Mouse (Mus musculus) spleen, adult 18-20 months (tissue): ENCODE measurements around the gene Adamtsl1.

Source experiments
- DNase-seq, 2 experiments: peaks; one replicate each; pipeline ENCODE4 v3.0.0; 2022; ENCODE audit warnings: mixed read lengths in 2 of 2

The Adamtsl1 gene

DNA sequence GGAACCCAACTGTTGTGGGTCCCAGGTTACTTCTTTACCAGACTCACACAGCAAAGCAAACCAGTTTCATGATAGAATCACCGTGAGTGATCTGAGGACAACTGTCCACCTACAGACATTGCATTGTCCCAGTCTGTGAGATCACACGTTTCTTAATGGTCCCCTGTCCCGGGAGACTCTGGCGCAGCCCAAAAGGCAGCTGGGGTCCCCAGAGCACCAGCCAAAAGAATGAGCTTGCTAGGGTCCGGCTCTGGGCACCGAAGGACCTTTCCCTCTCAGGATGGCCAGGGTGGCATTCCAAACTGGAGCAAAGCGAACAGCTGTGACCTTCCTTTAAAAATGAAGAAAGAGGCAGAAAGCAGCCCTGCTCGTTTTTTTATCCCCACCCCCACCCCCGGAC lies at the start of gene Adamtsl1:
Gene Adamtsl1, plus strand, starts transcription at position 381 of the 400 bp plus-strand sequence.
- DNase-seq = no peak

DNA sequence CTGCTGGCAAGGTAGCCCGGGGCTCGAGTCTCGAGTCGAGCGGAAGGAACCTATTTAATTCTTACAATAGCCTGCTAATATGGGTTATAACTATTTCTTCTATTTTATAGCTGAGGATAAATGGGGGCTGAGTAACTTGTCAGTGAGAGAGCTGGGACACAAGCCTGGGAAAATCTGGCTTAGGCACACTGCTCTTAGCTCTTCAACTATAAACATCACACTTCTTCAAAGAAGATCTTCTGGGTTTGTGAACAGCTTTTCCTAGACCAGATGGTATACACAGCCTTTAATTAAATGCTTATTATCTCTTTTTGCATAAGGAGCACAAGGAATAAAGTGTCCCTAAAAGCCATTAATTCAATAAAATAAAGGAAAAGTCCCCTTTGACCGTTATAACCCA lies 30.4 kb upstream of the Adamtsl1 start:
- DNase-seq = no peak

DNA sequence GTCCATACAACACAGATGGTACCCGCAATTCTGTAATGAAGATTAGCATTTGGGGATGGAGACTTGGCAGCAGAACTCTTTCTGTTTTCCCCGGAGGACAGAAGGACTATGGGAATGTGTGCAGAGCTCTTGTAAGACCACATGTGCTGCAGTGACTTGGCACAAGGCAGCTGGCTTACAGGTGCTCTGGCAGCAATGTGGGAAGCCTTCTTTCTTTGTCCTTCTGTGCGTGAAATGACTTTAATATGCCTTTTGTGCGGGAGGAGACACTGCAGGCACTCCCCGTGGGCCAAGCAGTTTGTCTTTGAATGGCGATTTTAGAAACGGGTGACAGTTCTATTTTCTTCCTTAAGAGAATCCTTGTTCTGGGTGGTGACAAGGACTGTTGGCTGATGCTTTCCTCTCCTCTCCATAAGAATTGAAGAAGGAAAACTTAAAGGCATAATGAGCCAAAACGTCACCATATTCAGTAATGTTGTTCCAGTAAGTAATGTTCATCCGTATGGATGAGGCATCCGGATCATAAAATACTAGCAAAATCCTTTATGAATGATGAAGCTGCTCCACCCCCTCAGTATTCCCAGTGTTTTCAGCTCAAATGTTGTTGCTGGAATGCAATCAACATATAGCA lies 27.5 kb upstream of the Adamtsl1 start:
- no peak for DNase-seq

DNA sequence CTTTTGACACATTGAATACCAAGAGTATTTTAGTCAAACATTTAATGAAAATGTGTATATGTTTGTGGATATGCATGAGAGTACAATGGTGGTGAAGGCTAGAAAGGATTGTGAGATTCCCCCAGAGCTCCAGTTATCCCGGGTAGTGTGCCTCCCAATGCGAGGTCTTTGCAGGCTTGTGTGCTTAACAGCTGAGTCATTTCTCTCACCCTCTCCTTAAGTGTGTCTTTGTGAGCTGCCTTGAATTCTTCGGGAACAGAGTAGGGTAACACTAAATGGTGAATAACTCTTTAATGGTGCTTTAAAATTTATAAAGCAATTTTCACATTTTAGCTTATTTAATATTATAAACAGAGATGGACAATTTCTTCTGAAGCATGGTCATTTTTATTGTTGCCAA lies 8.3 kb upstream of the Adamtsl1 start:
- DNase-seq = no peak

DNA sequence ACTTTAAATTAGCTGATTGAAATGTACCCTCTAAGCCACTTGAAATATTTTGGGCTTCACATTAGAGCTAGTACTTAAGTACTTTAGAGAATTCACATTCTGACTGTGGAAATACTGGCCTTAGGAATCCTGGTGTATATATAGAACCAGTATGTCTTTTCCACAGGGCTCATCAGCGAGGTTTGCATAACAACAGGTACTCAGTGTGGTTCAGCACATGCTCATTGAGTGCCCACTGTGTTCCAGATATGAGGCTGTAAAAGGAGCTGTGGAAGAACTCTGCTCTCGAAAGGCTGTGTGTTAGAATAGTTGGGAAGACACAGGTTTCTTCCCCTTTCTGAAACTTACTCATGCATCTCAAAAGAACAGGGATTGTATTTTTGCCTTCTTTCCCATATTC lies 7.0 kb upstream of the Adamtsl1 start:
- DNase-seq = no peak

DNA sequence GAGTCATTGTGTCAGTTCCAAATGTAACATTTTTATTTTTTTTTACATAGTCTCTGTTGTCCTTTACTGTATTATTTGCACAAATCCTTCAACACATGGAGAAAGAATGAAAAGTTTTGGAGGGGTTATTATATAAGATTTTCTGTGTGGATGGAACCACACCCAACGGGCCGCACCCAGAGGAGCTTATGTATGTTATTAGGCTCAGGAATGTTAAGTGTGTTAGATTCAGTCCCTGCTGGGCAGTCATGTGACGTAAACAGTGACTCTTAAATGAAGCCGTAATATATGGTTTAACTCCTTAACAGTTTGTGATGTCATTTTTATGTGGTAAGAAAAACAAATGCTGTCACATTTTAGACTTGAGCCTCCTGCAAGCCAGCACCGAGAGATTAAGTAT lies 6.5 kb upstream of the Adamtsl1 start:
- DNase-seq = no peak

DNA sequence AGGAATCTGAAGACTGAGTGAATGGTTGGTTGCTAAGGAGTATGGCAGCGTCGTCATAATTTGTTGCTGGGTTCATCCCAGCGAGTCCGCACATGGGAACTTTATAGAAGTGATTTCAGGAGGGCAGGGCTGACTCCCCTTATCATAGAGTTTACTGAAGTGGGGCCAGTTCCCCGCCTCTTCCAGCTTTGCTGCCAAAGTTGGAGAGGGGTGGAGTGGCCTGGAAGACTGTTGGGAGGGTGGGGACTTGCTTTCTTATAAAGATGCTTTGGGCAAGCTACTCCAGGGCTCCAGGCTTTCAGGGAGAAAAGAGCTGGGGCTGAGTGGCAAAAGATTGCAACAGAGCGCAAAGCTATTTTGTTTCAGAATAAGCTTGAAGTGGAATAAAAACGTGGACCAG lies 684 bp upstream of the Adamtsl1 start:
- no peak for DNase-seq

DNA sequence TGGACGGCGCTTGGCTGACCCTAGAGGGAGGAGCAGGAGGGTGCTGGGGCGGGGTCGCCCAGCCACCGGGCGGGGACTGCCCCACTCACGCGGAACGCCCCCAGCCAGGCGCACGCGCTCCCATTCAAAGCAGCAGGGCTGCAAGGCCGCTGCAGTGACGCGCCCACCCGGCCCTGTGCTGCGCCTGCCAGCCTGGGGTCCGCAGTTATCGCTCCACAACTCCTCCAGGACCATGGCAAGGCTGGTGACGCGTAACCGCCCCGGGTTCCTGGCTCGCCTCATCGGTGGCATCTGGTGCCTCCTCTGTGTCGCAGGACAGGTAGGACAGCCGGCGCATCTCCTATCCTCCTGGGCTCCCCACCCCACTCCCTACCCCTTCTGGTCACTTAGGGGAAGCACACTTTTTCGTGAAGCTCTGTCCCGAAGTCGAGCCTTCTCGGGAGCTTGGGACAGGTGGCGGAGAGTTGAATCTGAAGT lies 271 bp downstream of the Adamtsl1 start:
- no peak for DNase-seq

DNA sequence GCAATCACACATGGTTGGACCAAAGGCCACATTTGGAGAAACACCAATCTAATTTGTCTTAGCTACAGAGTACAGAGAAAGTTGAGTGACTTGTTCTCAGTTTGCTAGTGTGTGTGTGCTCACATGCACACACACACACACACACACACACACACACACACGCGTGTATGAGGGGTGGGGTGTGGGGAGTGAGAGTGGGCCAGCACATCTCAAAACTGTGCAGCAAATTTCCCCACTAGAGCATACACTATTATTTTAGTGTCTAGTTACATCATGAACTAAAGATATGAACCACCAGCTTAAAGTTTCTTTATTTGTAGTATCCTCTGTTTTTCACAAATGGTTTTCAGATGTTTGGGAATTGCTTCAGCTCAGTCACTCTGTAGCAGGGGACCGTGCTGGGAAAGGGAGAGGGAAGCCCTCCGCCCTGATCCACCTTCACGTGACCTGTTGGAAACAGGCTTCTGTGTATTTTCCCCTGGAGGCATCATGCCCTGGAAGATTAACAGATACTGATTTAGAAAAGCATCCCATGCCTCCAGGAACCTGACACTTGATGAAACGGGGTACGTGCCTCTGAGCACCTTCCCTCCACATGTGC lies 13.1 kb downstream of the Adamtsl1 start:
- no peak for DNase-seq

DNA sequence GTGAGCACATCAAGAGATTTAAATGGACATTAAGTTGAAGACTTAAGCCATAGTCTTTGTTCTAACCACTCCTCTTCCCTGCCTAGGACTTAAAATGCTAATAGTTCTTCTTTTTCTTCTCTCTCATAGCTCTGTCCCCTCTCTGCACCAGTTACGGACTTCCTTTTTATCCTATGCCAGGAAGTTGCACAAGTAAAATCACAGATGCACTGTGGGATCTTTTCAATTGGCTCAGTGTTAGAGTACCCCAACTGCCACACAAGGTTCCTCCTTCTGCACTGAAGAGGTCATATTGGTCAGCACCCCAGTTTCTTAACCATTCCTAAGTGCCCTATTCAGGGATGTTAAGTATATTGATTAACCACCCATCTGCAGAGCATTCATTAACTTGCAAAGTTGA lies 15.9 kb downstream of the Adamtsl1 start:
- DNase-seq = no peak

DNA sequence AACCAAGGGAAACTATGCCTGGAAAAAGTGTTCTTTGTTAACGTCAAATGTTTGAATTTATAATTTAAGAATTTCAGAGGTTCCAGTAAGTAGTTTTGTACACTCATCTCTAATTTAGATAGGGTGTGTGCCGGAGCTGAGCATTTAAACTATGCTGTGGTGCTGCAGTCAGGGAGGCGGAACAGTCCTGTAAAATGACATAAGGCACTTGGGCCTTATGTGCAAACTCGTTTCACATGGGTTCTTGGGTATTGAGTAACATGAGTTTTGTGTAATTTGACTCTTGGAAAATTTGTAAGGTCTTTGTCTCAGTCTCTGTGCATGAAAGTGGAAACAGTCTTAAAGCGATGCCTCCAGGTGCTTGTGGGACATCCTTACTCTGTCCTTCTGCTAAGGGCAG lies 25.7 kb downstream of the Adamtsl1 start:
- DNase-seq = no peak

DNA sequence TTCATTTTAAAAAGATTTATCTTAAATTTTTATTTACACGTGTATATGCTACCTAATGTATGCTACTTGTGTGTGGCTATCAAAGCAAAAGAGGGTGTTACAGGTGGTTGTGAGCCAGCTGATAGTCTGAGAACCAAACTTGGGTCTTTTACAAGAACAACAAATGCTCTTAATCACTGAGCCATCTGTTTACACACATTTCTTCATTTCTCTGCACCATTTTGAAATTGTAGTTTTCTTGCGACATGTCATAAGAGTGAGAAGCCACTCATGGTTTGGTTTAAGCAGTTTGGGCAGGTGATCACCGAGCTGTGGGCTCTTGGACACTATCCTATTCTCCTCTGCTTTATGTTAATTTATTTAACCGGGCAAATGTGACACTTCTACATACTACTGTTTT lies 29.2 kb downstream of the Adamtsl1 start:
- no peak for DNase-seq

DNA sequence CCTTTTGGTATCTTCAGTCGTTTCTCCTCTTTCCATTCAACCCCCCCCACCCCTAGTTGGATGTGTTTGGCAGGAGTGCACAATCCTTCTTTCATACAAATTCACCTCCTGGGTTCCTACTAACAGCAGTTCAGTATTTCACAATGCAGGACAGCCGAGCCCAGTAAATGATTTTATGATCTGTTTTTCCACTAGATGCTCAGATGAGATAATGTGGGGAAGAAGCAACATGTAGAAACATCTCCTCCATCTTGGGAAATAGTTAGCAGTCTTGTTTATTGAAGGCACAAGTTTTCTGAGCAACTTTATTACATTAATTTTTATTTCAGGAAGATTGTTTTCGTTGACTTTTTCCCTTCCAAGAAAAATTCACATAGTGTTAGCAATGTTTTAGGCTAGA lies 40.7 kb downstream of the Adamtsl1 start:
- DNase-seq = no peak

DNA sequence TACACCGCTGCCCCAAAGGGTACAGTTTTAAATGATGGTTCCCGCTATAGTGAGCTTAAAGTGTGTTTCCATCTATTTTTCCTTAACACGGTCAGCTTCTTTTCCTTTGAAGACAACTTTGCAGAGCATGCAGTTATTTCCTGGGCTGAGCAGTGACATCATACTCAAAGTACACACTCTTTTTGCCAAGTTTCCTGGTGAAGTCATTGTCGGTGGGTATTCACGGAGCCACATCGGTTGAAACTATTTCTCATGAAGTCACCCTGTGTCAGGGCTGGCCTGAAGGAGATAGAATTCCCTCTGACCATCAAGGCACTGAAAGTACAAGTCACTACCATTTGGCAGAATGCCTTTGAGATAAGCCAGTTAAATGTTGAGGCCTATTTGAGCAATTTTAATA lies 45.8 kb downstream of the Adamtsl1 start:
- no peak for DNase-seq

DNA sequence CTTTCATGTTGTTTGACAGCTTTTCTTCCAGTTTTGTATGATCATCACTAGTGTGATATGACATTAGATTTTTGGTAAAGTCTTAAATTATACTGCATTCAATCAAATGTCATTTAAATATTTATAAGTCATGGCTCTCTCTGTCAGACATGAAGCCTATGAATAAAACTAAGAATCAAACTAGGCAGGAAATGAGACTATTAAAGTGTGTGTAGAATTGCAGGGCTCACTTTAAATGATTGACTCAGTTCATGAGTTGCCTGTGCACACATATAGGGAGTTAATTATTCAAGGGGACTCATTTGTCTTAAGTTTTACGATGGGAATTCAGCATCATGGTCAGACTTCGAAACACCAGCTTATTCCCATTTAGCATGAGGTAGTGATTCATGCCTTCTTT lies 71.5 kb downstream of the Adamtsl1 start:
- no peak for DNase-seq

DNA sequence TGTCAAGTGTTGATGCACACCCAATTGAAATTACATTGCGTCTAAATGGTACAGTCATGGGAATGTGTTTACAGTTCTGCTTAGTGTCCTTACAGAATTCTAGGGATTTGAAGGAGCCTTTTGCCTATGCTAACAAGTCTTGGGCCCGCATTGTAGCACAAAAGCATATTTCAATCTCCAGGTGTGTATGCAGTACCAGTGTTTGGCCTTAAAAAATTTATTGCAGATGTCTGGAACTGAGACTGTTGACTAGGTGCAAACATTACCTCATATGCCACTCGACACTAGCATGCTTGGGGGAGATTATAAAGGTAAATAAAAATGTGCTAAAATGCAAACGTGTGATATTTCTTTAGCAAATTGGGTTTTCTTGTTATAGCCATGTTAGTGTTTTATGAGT lies 75.0 kb downstream of the Adamtsl1 start:
- no peak for DNase-seq

DNA sequence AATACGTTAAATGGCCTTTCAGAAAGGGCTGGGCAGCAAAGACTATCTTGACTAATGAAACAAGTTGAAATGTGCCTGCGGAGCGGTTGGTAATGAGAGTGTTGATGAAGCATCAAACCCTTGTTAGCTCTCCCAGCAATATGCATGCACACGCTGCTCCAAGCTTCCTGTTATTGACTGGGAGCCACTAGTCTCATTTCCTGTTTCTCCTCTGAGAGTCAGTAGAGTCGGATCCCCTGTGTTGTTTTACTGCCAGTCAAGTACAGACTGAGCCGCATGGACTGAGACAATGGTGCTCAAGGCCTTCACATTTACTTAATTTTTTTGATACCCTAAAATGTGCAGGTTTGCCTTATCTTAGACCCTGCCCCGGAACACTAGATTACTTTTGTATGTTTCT lies 77.1 kb downstream of the Adamtsl1 start:
- no peak for DNase-seq

DNA sequence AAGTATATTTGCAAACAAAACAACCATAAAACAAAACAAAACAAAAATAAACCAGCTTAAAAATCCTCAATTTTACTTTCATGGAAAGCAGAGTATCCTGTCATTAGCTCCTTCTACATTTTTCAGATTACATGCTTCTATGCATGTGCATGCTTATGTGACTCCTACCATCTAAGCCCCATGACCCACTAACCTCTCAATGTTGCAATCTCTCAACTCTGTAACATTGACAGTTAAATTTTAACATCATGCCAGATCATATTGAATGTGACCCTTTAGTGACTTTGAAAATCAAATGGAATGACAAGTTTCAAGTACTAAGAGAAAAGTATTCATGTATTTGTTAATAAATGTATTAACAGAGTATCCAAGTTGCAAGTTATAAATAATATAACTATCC lies 80.2 kb downstream of the Adamtsl1 start:
- no peak for DNase-seq

DNA sequence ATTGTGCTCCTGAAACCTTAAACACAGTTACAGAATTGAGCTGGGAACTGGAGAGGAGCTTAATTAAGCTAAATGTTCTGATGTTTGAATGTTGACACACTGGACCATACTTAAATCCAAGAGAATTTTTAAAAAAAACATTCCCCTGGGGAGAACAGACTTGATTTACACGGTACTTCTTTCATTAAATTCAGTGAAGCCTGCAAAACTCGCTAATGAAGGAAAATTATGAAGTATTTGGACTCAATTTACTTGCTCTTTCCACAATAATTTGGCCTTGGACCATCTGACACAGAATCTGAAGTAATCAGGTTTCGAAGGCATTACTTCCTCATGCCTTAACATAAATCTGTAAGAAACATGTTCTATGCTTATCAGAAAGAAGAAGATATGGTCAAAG lies 99.4 kb downstream of the Adamtsl1 start:
- DNase-seq = no peak

DNA sequence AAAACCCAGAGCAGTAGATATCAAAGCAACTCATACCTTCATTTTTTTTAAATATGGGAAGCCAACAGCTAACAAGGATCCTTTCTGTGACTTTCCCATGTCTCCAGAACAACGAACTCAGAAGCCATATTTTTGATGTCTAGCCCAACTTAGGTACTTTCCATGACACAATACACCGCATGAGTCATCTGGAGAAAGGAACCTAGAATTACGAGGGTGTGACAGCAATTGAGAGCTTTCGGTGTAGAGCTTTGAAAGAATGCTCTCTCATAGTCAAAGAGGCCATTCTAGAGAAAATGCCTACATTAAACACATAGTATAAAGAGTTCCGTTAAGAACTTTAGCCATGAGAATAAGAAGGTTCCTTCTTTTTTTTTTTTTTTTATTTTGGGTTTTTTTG lies 104.8 kb downstream of the Adamtsl1 start:
- no peak for DNase-seq

DNA sequence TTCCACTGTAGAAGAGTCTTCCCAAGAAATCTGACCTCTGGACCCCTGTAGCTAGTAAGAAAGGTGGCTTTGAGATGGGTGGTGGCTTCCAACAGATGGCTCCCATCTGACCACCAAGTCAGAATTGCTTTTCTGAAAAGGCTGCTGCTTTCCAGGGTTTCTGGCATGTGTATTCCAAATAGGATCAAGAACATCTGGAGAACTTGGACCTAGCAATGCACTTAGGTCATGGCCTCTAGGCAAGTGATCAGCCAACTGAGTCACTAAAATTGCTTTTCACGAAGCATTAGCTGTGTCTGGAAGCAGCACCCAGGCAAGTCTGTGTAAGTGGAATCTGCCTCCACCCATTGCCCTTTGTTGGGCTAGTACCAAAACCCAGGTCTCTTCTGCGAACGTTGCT lies 105.3 kb downstream of the Adamtsl1 start:
- no peak for DNase-seq

DNA sequence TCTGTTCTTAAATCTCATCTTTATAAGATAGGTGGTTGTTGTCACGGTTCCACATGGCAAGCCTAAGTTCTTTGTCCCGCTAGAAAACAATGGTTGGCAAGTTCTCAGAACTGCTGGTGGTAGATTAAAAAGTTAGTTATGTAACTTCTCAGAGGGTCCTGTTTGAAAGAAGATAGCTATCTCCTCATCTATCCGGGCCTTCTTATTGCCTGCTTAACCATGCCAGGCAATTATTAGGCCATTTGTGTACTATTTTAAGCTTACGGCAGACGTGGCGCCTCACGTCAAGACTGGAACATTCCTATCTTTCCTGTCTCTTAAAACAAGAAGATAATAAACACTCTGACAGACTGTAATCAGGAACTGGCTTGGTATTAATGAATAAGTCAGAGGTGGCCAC lies 115.4 kb downstream of the Adamtsl1 start:
- DNase-seq = no peak

DNA sequence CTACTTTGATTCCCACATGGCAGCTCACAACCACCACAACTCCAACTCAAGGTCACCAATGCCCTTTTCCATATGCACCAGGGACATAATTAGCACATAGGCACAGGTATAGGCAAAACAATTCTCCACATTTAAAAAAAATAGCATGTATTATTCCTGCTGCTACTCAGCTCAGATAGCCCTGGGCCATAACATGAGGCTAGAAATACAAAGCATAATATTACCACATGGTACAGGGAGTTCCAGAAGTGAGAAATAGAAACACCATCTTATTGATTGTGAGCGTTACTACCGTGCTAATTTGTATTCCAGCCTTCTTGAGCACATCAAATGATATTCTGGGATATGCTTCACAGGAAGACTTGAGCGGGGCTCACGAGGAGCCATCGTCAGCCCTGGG lies 155.3 kb downstream of the Adamtsl1 start:
- no peak for DNase-seq

DNA sequence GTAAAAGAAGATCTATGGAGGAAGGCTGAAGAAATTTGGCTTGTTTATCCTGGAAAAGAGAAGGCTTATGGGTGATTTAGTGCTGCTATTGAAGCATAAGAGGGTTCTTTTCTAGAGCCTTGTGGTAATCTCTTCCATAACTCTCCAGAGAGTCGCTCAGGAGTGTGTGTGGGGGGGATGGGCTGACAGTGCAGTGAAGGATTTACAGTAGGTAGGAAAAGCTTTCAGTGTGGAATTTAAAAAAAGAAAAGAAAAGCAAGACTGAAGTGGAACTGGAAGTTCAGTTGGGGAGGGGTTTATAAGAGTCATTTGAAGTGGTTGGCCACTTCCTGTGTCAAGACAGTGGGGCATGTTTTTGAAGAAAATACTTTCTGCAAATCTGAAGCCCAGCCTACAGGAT lies 155.8 kb downstream of the Adamtsl1 start:
- DNase-seq = no peak

DNA sequence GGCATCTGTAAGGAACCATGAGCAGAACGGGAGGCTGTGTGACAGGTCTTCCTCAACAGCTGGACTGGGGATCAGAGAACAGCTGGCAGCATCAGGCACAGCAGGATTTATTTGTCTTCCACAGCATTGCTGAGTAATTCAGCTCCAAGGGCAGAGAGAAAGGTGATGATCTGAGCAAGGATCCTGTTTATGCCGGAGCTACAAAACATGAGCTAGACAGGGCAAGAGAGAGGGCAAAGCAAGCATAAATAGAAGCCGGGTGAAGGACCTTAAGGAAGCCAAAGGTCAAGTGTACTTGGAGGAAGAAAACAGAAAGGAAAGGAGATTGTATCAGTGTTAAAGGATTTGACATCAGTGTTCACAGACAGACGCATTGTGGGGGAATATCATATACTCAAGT lies 158.3 kb downstream of the Adamtsl1 start:
- no peak for DNase-seq
